Mouse (Mus musculus) limb, embryonic 14.5 days (tissue): ENCODE measurements around the gene Ythdc1. TPM values are rescaled to one million over a fixed set of nuclear protein-coding genes. Genes with fewer than 3 reads are reported as not detected.
"Not testable (repeated sequence)": the region's sequence is repeated elsewhere in the genome, so short reads cannot be mapped to it uniquely, and the experiment has no call there.

Experiments used
- ATAC-seq: fragments of 200-750 bp; cut with Nextera tagmentation; 2 replicates; pipeline ENCODE4 v1.8.0; 2017; ENCODE audit warnings: low read depth, moderate number of reproducible peaks, moderate TSS enrichment; ENCODE audit not compliant: low FRiP score
- DNase-seq: peaks from one replicate; pipeline ENCODE4 v3.0.0-alpha.2; 2015; ENCODE audit warnings: low spot score
- H3K27ac ChIP-seq: fragments of 300-500 bp; sonication (generic); replicated peaks from 2 replicates; pipeline ENCODE4 v1.5.1; 2014; ENCODE audit warnings: low read depth, mild to moderate bottlenecking, low read length, moderate library complexity, mixed read lengths
- H3K27me3 ChIP-seq: fragments of 300-500 bp; sonication (generic); 2 replicates; pipeline ENCODE4 v1.6.1; 2014; ENCODE audit warnings: low read length, mixed read lengths; ENCODE audit not compliant: control insufficient read depth, insufficient read depth
- H3K36me3 ChIP-seq: fragments of 300-500 bp; sonication (generic); 2 replicates; pipeline ENCODE4 v1.6.1; 2014; ENCODE audit warnings: mild to moderate bottlenecking, low read length, moderate library complexity, mixed read lengths; ENCODE audit not compliant: control insufficient read depth, insufficient read depth
- H3K4me1 ChIP-seq: fragments of 300-500 bp; sonication (generic); 2 replicates; pipeline ENCODE4 v1.6.1; 2014; ENCODE audit warnings: antibody characterized with exemption, low read length, mixed read lengths; ENCODE audit not compliant: control insufficient read depth, insufficient read depth
- H3K4me2 ChIP-seq: fragments of 300-500 bp; sonication (generic); replicated peaks from 2 replicates; pipeline ENCODE4 v1.6.1; 2014; ENCODE audit warnings: low read depth, mild to moderate bottlenecking, low read length, moderate library complexity; ENCODE audit not compliant: severe bottlenecking
- H3K4me3 ChIP-seq: fragments of 300-500 bp; sonication (generic); replicated peaks from 2 replicates; pipeline ENCODE4 v1.5.1; 2014; ENCODE audit warnings: low read length
- H3K9ac ChIP-seq: fragments of 300-500 bp; sonication (generic); 2 replicates; pipeline ENCODE4 v1.6.1; 2014; ENCODE audit warnings: mild to moderate bottlenecking, low read depth, low read length, moderate library complexity; ENCODE audit not compliant: severe bottlenecking
- H3K9me3 ChIP-seq: fragments of 300-500 bp; sonication (generic); 2 replicates; pipeline ENCODE4 v1.6.1; 2016; ENCODE audit warnings: low read length; ENCODE audit not compliant: control insufficient read depth
- POLR2A ChIP-seq: fragments of 200-500 bp; IDR thresholded peaks from 2 replicates; pipeline ENCODE4 v1.8.0; 2012; ENCODE audit warnings: inconsistent platforms, mild to moderate bottlenecking, moderate library complexity, borderline replicate concordance; ENCODE audit not compliant: insufficient read depth, insufficient read length; ENCODE audit errors: extremely low read depth
- WGBS: fragments of 180-500 bp; shearing (Covaris S2); extraction: QIAGEN DNeasy Blood & Tissue Kit; methylation state at CpG from one replicate; pipeline ENCODE4 v1.1.7; 2014; 5-methylcytosine and 5-hydroxymethylcytosine counted together
- polyA plus RNA-seq, 2 experiments: library from polyadenylated mRNA; depleted of rRNA in 1 of 2; stranded (reverse) in 1 of 2; unstranded in 1 of 2; fragments of >200 nt; fragmentation: Nextera tagmentation in 1 of 2; extraction: Ambion mirVana in 1 of 2; gene quantifications; 2 replicates each; pipeline versions ENCODE4 v1.2.1 to v1.2.3; 2012 to 2014

Gene Ythdc1
- polyA plus RNA-seq, 2 experiments = 45.7 to 78.2 TPM

GRCm38 (mm10) chr5:86816795-86817194 is 12.8 kb downstream of the Ythdc1 start:
- ATAC-seq (no peak), DNase-seq (no peak)
- Histone ChIP-seq H3K36me3 (peaks cover 39% of the 10 kb centered on the region), H3K9me3 (no peaks in the 10 kb centered on the region), H3K27ac (no peak overlapping the region), H3K27me3 (no peaks in the 10 kb centered on the region), H3K4me1 (no peaks in the 10 kb centered on the region), H3K4me2 (no peak overlapping the region), H3K4me3 (no peak overlapping the region), H3K9ac (no peak overlapping the region)
- no peak for TF ChIP-seq POLR2A
- 62% methylated on average over 3 of the region's 3 CpGs for WGBS

- H3K9ac ChIP-seq, H3K9me3 ChIP-seq, H3K4me3 ChIP-seq, ATAC-seq, H3K27ac ChIP-seq, H3K4me1 ChIP-seq, H3K4me2 ChIP-seq, DNase-seq, H3K27me3 ChIP-seq: not testable (repeated sequence)
- 95% methylated on average over 4 of the region's 4 CpGs for WGBS
- peaks cover 35% of the 10 kb centered on the region for H3K36me3 ChIP-seq
Observed at GRCm38 (mm10) chr5:86836378-86836777, 32.4 kb downstream of the Ythdc1 start.

- Histone ChIP-seq H3K4me2 (no peak overlapping the region), H3K4me1 (no peaks in the 10 kb centered on the region), H3K36me3 (peaks cover 26% of the 10 kb centered on the region), H3K27me3 (no peaks in the 10 kb centered on the region), H3K9me3 (no peaks in the 10 kb centered on the region), H3K27ac (no peak overlapping the region), H3K4me3 (no peak overlapping the region), H3K9ac (no peak overlapping the region)
- TF ChIP-seq POLR2A = no peak
- WGBS = 73% methylated on average over 1 of the region's 1 CpGs
- no peak for ATAC-seq
- DNase-seq = peak; percentile 30
Observed at GRCm38 (mm10) chr5:86838110-86838509, 34.1 kb downstream of the Ythdc1 start.

- no peak overlapping the region for H3K9ac ChIP-seq
- H3K4me1 ChIP-seq = no peaks in the 10 kb centered on the region
- ATAC-seq (no peak), DNase-seq (no peak)
- no peaks in the 10 kb centered on the region for H3K27me3 ChIP-seq
- no peak for TF ChIP-seq POLR2A
- H3K9me3 ChIP-seq = no peaks in the 10 kb centered on the region
- H3K4me2 ChIP-seq = no peak overlapping the region
- no peak overlapping the region for H3K27ac ChIP-seq
- H3K4me3 ChIP-seq = no peak overlapping the region
- 88% methylated on average over 1 of the region's 1 CpGs for WGBS
- H3K36me3 ChIP-seq = peaks cover 19% of the 10 kb centered on the region
Observed at GRCm38 (mm10) chr5:86839472-86839871, 35.5 kb downstream of the Ythdc1 start.

- no peak overlapping the region for H3K9ac ChIP-seq
- DNase-seq (no peak), ATAC-seq (no peak)
- no peaks in the 10 kb centered on the region for H3K4me1 ChIP-seq
- no peak overlapping the region for H3K27ac ChIP-seq
- no peaks in the 10 kb centered on the region for H3K9me3 ChIP-seq
- no peaks in the 10 kb centered on the region for H3K27me3 ChIP-seq
- 96% methylated on average over 2 of the region's 2 CpGs for WGBS
- H3K4me3 ChIP-seq = no peak overlapping the region
- no peak for TF ChIP-seq POLR2A
- H3K36me3 ChIP-seq = peaks cover 16% of the 10 kb centered on the region
- H3K4me2 ChIP-seq = no peak overlapping the region
Observed at GRCm38 (mm10) chr5:86840207-86840606, 36.2 kb downstream of the Ythdc1 start.

- not testable (repeated sequence) for H3K4me3 ChIP-seq, DNase-seq, H3K4me2 ChIP-seq, H3K27ac ChIP-seq, H3K27me3 ChIP-seq, H3K9ac ChIP-seq, H3K4me1 ChIP-seq, H3K9me3 ChIP-seq, H3K36me3 ChIP-seq, ATAC-seq
Observed at GRCm38 (mm10) chr5:86841261-86841660, 37.2 kb downstream of the Ythdc1 start.
